Mouse (Mus musculus): ENCODE results near the gene Ttc19. TPM values are rescaled to one million over a fixed set of nuclear protein-coding genes. Genes with fewer than 3 reads are reported as not detected.

Ttc19 gene
- polyA plus RNA-seq, 1 experiment from 2014 or later = 17.7 TPM

DNA sequence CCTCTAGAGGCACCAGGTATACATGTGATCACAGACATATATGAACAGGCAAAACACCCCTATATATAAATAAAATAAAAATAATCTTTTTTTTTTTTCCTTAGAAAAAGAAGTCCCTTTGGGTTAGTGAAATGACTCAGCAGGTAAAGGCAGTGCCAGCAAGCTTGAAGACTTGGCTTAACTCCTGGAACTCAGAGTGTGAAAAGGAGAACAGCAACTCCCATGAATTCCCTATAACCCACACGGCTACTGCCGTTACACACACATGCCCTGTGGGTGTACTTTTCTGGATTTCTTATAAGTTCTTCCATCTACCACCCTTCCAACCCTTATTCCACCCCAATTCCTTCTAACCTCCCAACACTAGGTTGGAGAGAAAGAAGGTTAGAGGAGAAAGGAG lies 24.6 kb downstream of the Ttc19 start:
- Histone ChIP-seq H3K27me3 (replicated peaks; ENCODE audit: control insufficient read depth, insufficient read depth, low read length) (no peaks in the 10 kb centered on the region), H3K4me3 (ENCODE audit: low read depth, low read length) (no peak overlapping the region), H3K4me1 (ENCODE audit: control insufficient read depth, insufficient read depth, low read length) (no peaks in the 10 kb centered on the region), H3K9me3 (replicated peaks; ENCODE audit: control insufficient read depth, low read length) (no peaks in the 10 kb centered on the region), H3K9ac (ENCODE audit: low read length) (no peak overlapping the region), H3K4me2 (ENCODE audit: low read length) (no peak overlapping the region), H3K36me3 (ENCODE audit: control insufficient read depth, insufficient read depth, low read length) (peaks cover 37% of the 10 kb centered on the region), H3K27ac (ENCODE audit: low read depth, low read length) (no peak overlapping the region)
- no peak for DNase-seq (ENCODE audit: low spot score)
- WGBS = 98% methylated on average over 2 of the region's 2 CpGs
- no peak for ATAC-seq

DNA sequence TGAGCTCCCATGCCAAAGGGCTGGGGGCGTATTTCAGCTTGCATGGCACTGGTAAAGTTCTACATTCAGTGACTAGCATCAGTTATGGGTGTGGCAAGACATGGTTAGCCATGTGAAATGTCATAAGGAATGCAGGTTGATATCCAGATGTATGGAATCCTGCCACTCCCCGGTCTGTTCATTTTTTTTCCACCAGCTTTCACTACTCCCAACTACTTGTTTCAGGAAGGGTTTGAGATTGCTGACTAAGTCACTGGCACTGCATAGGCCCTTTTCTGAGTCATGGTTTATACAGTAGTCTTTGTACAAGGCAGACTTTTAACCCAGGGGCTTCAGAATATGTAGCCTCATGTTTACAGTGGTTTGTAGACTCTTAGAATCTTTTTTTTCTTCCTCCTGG lies 28.0 kb downstream of the Ttc19 start:
- no peak overlapping the region for H3K4me3 ChIP-seq (ENCODE audit: low read depth, low read length)
- 98% methylated on average over 2 of the region's 2 CpGs for WGBS
- no peak overlapping the region for H3K9ac ChIP-seq (ENCODE audit: low read length)
- H3K4me1 ChIP-seq (ENCODE audit: control insufficient read depth, insufficient read depth, low read length) = no peaks in the 10 kb centered on the region
- no peak overlapping the region for H3K4me2 ChIP-seq (ENCODE audit: low read length)
- H3K27me3 ChIP-seq (replicated peaks; ENCODE audit: control insufficient read depth, insufficient read depth, low read length) = no peaks in the 10 kb centered on the region
- H3K27ac ChIP-seq (ENCODE audit: low read depth, low read length) = no peak overlapping the region
- ATAC-seq (no peak), DNase-seq (ENCODE audit: low spot score) (no peak)
- peaks cover 58% of the 10 kb centered on the region for H3K36me3 ChIP-seq (ENCODE audit: control insufficient read depth, insufficient read depth, low read length)
- H3K9me3 ChIP-seq (replicated peaks; ENCODE audit: control insufficient read depth, low read length) = no peaks in the 10 kb centered on the region

DNA sequence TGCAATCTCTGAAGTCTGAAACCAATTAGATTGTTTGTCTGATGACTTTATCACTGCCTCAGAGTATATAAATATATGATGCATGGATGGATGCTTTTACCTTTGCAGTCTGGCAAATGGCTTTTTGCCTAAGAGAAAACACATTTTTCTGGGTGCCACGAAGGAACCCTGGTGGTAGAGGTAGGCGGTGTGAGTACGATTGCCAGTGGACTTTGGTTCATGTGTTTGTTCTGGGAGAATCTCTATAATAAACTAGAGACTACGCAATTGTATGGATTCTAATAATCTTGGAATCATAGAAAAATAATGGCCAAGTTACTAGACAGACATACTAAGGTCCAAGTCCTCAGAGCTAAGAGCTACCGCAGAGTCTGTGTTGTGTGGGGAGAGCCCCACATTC lies 33.7 kb downstream of the Ttc19 start:
- H3K9ac ChIP-seq (ENCODE audit: low read length) = no peak overlapping the region
- no peaks in the 10 kb centered on the region for H3K27me3 ChIP-seq (replicated peaks; ENCODE audit: control insufficient read depth, insufficient read depth, low read length)
- H3K36me3 ChIP-seq (ENCODE audit: control insufficient read depth, insufficient read depth, low read length) = peaks cover 75% of the 10 kb centered on the region
- H3K4me3 ChIP-seq (ENCODE audit: low read depth, low read length) = no peak overlapping the region
- ATAC-seq (no peak), DNase-seq (ENCODE audit: low spot score) (no peak)
- WGBS = 95% methylated on average over 5 of the region's 5 CpGs
- H3K4me1 ChIP-seq (ENCODE audit: control insufficient read depth, insufficient read depth, low read length) = no peaks in the 10 kb centered on the region
- H3K4me2 ChIP-seq (ENCODE audit: low read length) = no peak overlapping the region
- no peaks in the 10 kb centered on the region for H3K9me3 ChIP-seq (replicated peaks; ENCODE audit: control insufficient read depth, low read length)
- no peak overlapping the region for H3K27ac ChIP-seq (ENCODE audit: low read depth, low read length)

DNA sequence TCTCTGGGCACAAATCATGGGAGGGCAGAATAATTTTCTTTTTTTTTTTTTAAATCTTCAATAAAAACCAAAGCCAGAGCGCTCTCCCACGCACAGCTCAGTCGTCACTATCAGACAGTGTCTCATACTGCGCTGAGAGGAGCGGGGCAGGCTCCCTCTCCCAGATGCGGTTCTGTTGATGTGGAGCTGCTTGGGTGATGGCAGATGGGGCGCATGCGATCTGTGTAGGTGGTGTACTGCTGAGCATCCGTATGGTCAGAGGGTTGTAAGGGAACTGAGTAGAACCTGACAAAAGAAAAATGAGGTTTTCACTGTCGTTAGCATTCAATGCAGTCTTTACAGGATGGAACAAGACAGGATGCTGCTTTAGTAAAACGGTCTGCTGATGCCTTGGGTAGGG lies 36.5 kb downstream of the Ttc19 start:
- WGBS = 88% methylated on average over 11 of the region's 11 CpGs
- Histone ChIP-seq H3K9ac (ENCODE audit: low read length) (no peak overlapping the region), H3K4me2 (ENCODE audit: low read length) (no peak overlapping the region), H3K4me1 (ENCODE audit: control insufficient read depth, insufficient read depth, low read length) (no peaks in the 10 kb centered on the region), H3K27me3 (replicated peaks; ENCODE audit: control insufficient read depth, insufficient read depth, low read length) (no peaks in the 10 kb centered on the region), H3K36me3 (ENCODE audit: control insufficient read depth, insufficient read depth, low read length) (peaks cover 96% of the 10 kb centered on the region), H3K4me3 (ENCODE audit: low read depth, low read length) (no peak overlapping the region), H3K9me3 (replicated peaks; ENCODE audit: control insufficient read depth, low read length) (no peaks in the 10 kb centered on the region), H3K27ac (ENCODE audit: low read depth, low read length) (no peak overlapping the region)
- no peak for DNase-seq (ENCODE audit: low spot score)
- ATAC-seq = no peak

DNA sequence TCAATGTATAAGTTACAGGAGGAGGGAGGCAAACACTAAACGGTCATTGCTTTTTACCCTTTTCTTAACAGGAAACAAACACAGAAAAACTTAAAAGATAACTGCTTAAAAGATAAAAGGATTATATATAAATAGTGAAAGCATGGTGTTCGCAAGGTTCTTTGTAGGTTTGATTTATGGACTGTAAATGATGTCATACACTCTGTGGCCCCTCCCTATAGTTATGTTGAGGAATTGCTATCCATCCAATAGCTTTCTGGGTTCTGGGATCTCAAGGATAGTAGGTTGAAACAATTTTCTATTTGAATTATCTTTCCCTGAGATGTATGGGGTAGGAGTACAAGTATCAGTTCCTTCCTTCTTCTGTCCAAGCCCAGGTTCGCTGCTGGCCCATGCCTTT lies 38.8 kb downstream of the Ttc19 start:
- H3K4me3 ChIP-seq (ENCODE audit: low read depth, low read length) = no peak overlapping the region
- 97% methylated on average over 3 of the region's 3 CpGs for WGBS
- no peaks in the 10 kb centered on the region for H3K4me1 ChIP-seq (ENCODE audit: control insufficient read depth, insufficient read depth, low read length)
- DNase-seq (ENCODE audit: low spot score) (no peak), ATAC-seq (no peak)
- H3K9me3 ChIP-seq (replicated peaks; ENCODE audit: control insufficient read depth, low read length) = no peaks in the 10 kb centered on the region
- H3K27me3 ChIP-seq (replicated peaks; ENCODE audit: control insufficient read depth, insufficient read depth, low read length) = no peaks in the 10 kb centered on the region
- peaks cover 93% of the 10 kb centered on the region for H3K36me3 ChIP-seq (ENCODE audit: control insufficient read depth, insufficient read depth, low read length)
- no peak overlapping the region for H3K9ac ChIP-seq (ENCODE audit: low read length)
- H3K27ac ChIP-seq (ENCODE audit: low read depth, low read length) = no peak overlapping the region
- H3K4me2 ChIP-seq (ENCODE audit: low read length) = no peak overlapping the region

DNA sequence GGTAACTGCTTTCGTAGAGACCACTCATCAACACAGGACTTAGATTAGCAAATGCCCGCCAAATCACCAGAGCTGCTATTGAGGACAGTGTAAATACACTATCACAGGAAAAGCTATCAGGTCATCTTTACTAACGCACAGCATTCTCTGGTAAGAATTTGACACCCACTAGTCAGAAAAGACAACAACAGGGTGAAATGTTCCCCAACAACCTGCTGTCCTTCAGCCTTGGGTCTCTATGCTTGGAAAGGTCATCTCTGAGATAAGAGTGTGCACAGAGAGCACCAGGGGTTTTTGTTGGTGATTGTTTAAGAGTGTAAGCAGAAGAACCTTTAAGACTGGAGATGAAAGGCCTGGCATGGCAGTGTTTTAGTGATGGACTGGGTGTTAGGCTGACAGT lies 42.4 kb downstream of the Ttc19 start:
- Histone ChIP-seq H3K27ac (ENCODE audit: low read depth, low read length) (no peak overlapping the region), H3K9ac (ENCODE audit: low read length) (no peak overlapping the region), H3K4me1 (ENCODE audit: control insufficient read depth, insufficient read depth, low read length) (no peaks in the 10 kb centered on the region), H3K4me3 (ENCODE audit: low read depth, low read length) (no peak overlapping the region), H3K4me2 (ENCODE audit: low read length) (no peak overlapping the region), H3K36me3 (ENCODE audit: control insufficient read depth, insufficient read depth, low read length) (peaks cover 92% of the 10 kb centered on the region), H3K9me3 (replicated peaks; ENCODE audit: control insufficient read depth, low read length) (no peaks in the 10 kb centered on the region), H3K27me3 (replicated peaks; ENCODE audit: control insufficient read depth, insufficient read depth, low read length) (no peaks in the 10 kb centered on the region)
- ATAC-seq = no peak
- DNase-seq (ENCODE audit: low spot score) = no peak
- WGBS = 96% methylated on average over 3 of the region's 3 CpGs

DNA sequence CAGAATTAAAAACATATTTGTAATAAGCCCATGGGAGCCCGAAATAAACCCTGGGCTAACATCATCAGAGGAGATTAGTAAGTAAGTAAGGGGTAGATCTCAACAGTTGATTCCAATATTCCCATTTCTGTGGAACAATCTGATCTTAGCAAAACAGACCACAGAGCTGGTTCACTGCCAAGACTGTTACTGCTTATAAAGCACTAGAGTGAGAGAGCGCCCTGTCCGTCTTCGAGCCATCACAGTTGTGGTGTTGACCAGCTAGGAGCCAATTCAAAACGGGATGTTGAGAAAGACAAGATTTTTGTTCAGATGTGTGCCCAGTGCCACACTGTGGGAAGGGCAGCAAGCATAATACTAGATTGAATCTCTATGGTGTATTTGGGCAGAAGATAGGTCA lies 49.9 kb downstream of the Ttc19 start:
- H3K4me1 ChIP-seq (ENCODE audit: control insufficient read depth, insufficient read depth, low read length) = no peaks in the 10 kb centered on the region
- no peaks in the 10 kb centered on the region for H3K9me3 ChIP-seq (replicated peaks; ENCODE audit: control insufficient read depth, low read length)
- ATAC-seq (no peak), DNase-seq (ENCODE audit: low spot score) (no peak)
- no peak overlapping the region for H3K4me3 ChIP-seq (ENCODE audit: low read depth, low read length)
- no peak overlapping the region for H3K27ac ChIP-seq (ENCODE audit: low read depth, low read length)
- WGBS = 93% methylated on average over 5 of the region's 5 CpGs
- no peak overlapping the region for H3K4me2 ChIP-seq (ENCODE audit: low read length)
- no peak overlapping the region for H3K9ac ChIP-seq (ENCODE audit: low read length)
- H3K27me3 ChIP-seq (replicated peaks; ENCODE audit: control insufficient read depth, insufficient read depth, low read length) = no peaks in the 10 kb centered on the region
- H3K36me3 ChIP-seq (ENCODE audit: control insufficient read depth, insufficient read depth, low read length) = peaks cover 92% of the 10 kb centered on the region

DNA sequence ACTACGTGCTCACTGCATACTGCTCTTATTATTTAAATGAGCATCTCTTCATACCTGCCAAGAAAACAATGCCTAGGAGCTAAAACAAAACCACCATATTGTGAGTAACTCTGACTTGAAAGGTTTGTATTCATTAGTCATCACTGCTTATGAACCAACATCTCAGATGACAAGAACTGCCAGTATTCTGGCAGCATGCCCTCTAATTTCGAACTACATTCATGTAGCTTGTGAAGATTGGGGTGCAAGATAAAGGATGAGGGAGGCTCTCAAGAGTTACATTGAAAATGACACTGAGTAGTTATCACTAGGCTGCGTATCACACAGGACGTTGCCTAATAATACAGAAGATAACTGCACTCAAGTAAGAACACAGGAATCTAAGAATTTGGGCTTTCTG lies 51.0 kb downstream of the Ttc19 start:
- no peak for ATAC-seq
- H3K9me3 ChIP-seq (replicated peaks; ENCODE audit: control insufficient read depth, low read length) = no peaks in the 10 kb centered on the region
- H3K27me3 ChIP-seq (replicated peaks; ENCODE audit: control insufficient read depth, insufficient read depth, low read length) = no peaks in the 10 kb centered on the region
- no peaks in the 10 kb centered on the region for H3K4me1 ChIP-seq (ENCODE audit: control insufficient read depth, insufficient read depth, low read length)
- no peak overlapping the region for H3K27ac ChIP-seq (ENCODE audit: low read depth, low read length)
- H3K36me3 ChIP-seq (ENCODE audit: control insufficient read depth, insufficient read depth, low read length) = peaks cover 91% of the 10 kb centered on the region
- no peak overlapping the region for H3K9ac ChIP-seq (ENCODE audit: low read length)
- no peak for DNase-seq (ENCODE audit: low spot score)
- H3K4me2 ChIP-seq (ENCODE audit: low read length) = no peak overlapping the region
- WGBS = 80% methylated on average over 4 of the region's 4 CpGs
- no peak overlapping the region for H3K4me3 ChIP-seq (ENCODE audit: low read depth, low read length)

DNA sequence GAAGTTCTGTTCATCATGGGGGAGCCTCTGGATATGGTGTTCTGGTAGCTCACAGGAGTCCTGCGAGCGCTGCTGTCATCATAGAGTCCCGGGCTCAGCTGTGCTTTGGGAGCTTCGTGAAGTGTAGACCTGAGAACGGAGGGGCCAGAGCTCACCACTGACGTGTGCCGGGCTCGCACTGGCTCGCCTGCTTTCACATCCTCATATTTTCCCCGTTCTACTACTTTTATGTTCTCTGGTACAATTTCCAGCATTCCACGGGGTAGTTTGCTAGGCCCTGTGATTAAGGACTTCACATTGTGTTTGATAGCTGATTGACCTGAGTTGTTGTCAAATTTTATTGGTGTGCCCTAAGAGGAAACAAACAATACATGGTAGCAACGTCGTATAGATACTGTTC lies 61.7 kb downstream of the Ttc19 start:
- H3K9ac ChIP-seq (ENCODE audit: low read length) = no peak overlapping the region
- H3K9me3 ChIP-seq (replicated peaks; ENCODE audit: control insufficient read depth, low read length) = no peaks in the 10 kb centered on the region
- H3K27ac ChIP-seq (ENCODE audit: low read depth, low read length) = no peak overlapping the region
- no peak overlapping the region for H3K4me3 ChIP-seq (ENCODE audit: low read depth, low read length)
- WGBS = 92% methylated on average over 13 of the region's 13 CpGs
- ATAC-seq = no peak
- no peak overlapping the region for H3K4me2 ChIP-seq (ENCODE audit: low read length)
- H3K4me1 ChIP-seq (ENCODE audit: control insufficient read depth, insufficient read depth, low read length) = no peaks in the 10 kb centered on the region
- H3K27me3 ChIP-seq (replicated peaks; ENCODE audit: control insufficient read depth, insufficient read depth, low read length) = no peaks in the 10 kb centered on the region
- peaks cover 64% of the 10 kb centered on the region for H3K36me3 ChIP-seq (ENCODE audit: control insufficient read depth, insufficient read depth, low read length)
- no peak for DNase-seq (ENCODE audit: low spot score)

DNA sequence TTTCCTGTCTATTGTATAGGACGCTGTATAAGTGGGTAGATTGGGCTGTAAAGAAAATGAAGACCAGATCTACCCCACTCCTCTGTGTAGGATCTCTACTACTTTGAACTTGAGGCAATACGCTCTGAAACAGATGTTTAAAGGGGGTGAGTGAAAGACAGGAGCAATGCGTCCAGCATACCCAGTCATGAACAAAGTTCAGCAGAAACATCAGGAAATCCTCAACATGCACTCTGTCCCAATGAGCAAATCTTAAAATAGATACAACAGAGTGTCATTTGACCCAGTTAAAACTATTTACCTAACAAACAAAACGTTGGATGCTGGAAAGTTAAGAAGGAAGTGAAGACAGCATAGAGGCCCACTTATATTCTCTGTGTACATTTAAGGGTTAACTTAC lies 70.7 kb downstream of the Ttc19 start:
- no peaks in the 10 kb centered on the region for H3K4me1 ChIP-seq (ENCODE audit: control insufficient read depth, insufficient read depth, low read length)
- no peaks in the 10 kb centered on the region for H3K9me3 ChIP-seq (replicated peaks; ENCODE audit: control insufficient read depth, low read length)
- H3K27ac ChIP-seq (ENCODE audit: low read depth, low read length) = no peak overlapping the region
- H3K4me3 ChIP-seq (ENCODE audit: low read depth, low read length) = no peak overlapping the region
- no peak overlapping the region for H3K9ac ChIP-seq (ENCODE audit: low read length)
- 93% methylated on average over 4 of the region's 4 CpGs for WGBS
- DNase-seq (ENCODE audit: low spot score) (no peak), ATAC-seq (no peak)
- H3K27me3 ChIP-seq (replicated peaks; ENCODE audit: control insufficient read depth, insufficient read depth, low read length) = no peaks in the 10 kb centered on the region
- H3K4me2 ChIP-seq (ENCODE audit: low read length) = no peak overlapping the region
- H3K36me3 ChIP-seq (ENCODE audit: control insufficient read depth, insufficient read depth, low read length) = peaks cover 73% of the 10 kb centered on the region
